Comparison of ENCODE assay signal across 20 mouse cellular contexts in genomic region chr13:112054879-112055371, GRCm38 (mm10).
DNase-seq lines count a peak whose midpoint lies in the region; ATAC-seq and TF ChIP-seq lines count a peak whose summit lies in the region.
"Had no signal": no experiment of that assay in that cellular context is flagged by ENCODE, and none has a peak within 500 bp of the region (broad histone marks: within the 10 kb centered on the region; RNA-seq: fewer than 3 reads in every experiment).

No protein-coding gene starts in this region.

- TF ChIP-seq CTCF in kidney, postnatal 0 days (IDR thresholded peaks at IDR 0.05; ENCODE audit: low read depth), result no peak

- DNase-seq in embryonic facial prominence, embryonic 10.5 days (ENCODE audit: low spot score), result no peak
- DNase-seq in kidney, postnatal 0 days (ENCODE audit: low spot score), result peak; percentile 50
- DNase-seq in kidney, adult 8-10 months, result no peak
- DNase-seq in urinary bladder, postnatal 14 days (ENCODE audit: low spot score), result peak; percentile 32
- DNase-seq in urinary bladder, postnatal 4 days (ENCODE audit: low spot score in 2 of 2), result no peak
- DNase-seq in adrenal gland, adult 18-20 months (ENCODE audit: low spot score in 2 of 2), result no peak
- DNase-seq: adrenal gland, adult 2 months; cerebellum, postnatal 14 days; right cerebral cortex, postnatal 14 days; thymus, adult 2 months had no signal

- H3K36me3 ChIP-seq in embryonic facial prominence, embryonic 15.5 days, result no peaks in the 10 kb centered on the region
- no peaks in the 10 kb centered on the region for H3K36me3 ChIP-seq in embryonic facial prominence, embryonic 10.5 days (replicated peaks)
- H3K36me3 ChIP-seq in kidney, postnatal 0 days (ENCODE audit: insufficient read depth, low read length), result no peaks in the 10 kb centered on the region
- H3K36me3 ChIP-seq: forebrain, embryonic 15.5 days; heart, embryonic 13.5 days; hindbrain, embryonic 12.5 days; limb, embryonic 12.5 days; midbrain, embryonic 12.5 days; stomach, embryonic 15.5 days had no signal

- H3K4me2 ChIP-seq in embryonic facial prominence, embryonic 15.5 days (replicated peaks), result no peak overlapping the region
- no peak overlapping the region for H3K4me2 ChIP-seq in kidney, postnatal 0 days (ENCODE audit: low read length)
- H3K4me2 ChIP-seq: forebrain, embryonic 15.5 days; heart, embryonic 13.5 days; hindbrain, embryonic 12.5 days; limb, embryonic 12.5 days; midbrain, embryonic 12.5 days; stomach, embryonic 15.5 days had no signal

- H3K9ac ChIP-seq in embryonic facial prominence, embryonic 15.5 days, result no peak overlapping the region
- H3K9ac ChIP-seq in kidney, postnatal 0 days (ENCODE audit: low read depth, low read length), result no peak overlapping the region
- H3K9ac ChIP-seq: forebrain, embryonic 15.5 days; heart, embryonic 13.5 days; hindbrain, embryonic 12.5 days; limb, embryonic 12.5 days; midbrain, embryonic 12.5 days; stomach, embryonic 15.5 days had no signal

- no peak overlapping the region for H3K4me3 ChIP-seq in embryonic facial prominence, embryonic 15.5 days (replicated peaks)
- no peak overlapping the region for H3K4me3 ChIP-seq in embryonic facial prominence, embryonic 10.5 days
- H3K4me3 ChIP-seq in kidney, postnatal 0 days (replicated peaks; ENCODE audit: low read depth, low read length), result no peak overlapping the region
- H3K4me3 ChIP-seq: forebrain, embryonic 15.5 days; heart, embryonic 13.5 days; hindbrain, embryonic 12.5 days; limb, embryonic 12.5 days; midbrain, embryonic 12.5 days; stomach, embryonic 15.5 days had no signal

- peak overlapping the region; percentile 44; the same call in 1 of the 2 replicates for H3K27ac ChIP-seq in embryonic facial prominence, embryonic 15.5 days (replicated peaks)
- no peak overlapping the region for H3K27ac ChIP-seq in embryonic facial prominence, embryonic 10.5 days (replicated peaks)
- H3K27ac ChIP-seq in kidney, postnatal 0 days, result no peak overlapping the region
- H3K27ac ChIP-seq: forebrain, embryonic 15.5 days; heart, embryonic 13.5 days; hindbrain, embryonic 12.5 days; limb, embryonic 12.5 days; macrophage; midbrain, embryonic 12.5 days; stomach, embryonic 15.5 days had no signal

- no peaks in the 10 kb centered on the region for H3K4me1 ChIP-seq in embryonic facial prominence, embryonic 15.5 days
- H3K4me1 ChIP-seq in embryonic facial prominence, embryonic 10.5 days, result no peaks in the 10 kb centered on the region
- H3K4me1 ChIP-seq in kidney, postnatal 0 days (replicated peaks; ENCODE audit: insufficient read depth, low read length), result no peaks in the 10 kb centered on the region
- H3K4me1 ChIP-seq: forebrain, embryonic 15.5 days; hindbrain, embryonic 12.5 days; midbrain, embryonic 12.5 days; stomach, embryonic 15.5 days had no signal

- H3K9me3 ChIP-seq in embryonic facial prominence, embryonic 15.5 days (replicated peaks), result no peaks in the 10 kb centered on the region
- H3K9me3 ChIP-seq in embryonic facial prominence, embryonic 10.5 days, result no peaks in the 10 kb centered on the region
- H3K9me3 ChIP-seq in kidney, postnatal 0 days (replicated peaks; ENCODE audit: low read length), result no peaks in the 10 kb centered on the region
- H3K9me3 ChIP-seq: forebrain, embryonic 15.5 days; heart, embryonic 13.5 days; hindbrain, embryonic 12.5 days; limb, embryonic 12.5 days; midbrain, embryonic 12.5 days; stomach, embryonic 15.5 days had no signal

- WGBS in embryonic facial prominence, embryonic 15.5 days, result 68% methylated on average over 6 of the region's 6 CpGs
- WGBS in embryonic facial prominence, embryonic 10.5 days, result 84% methylated on average over 6 of the region's 6 CpGs
- WGBS in kidney, postnatal 0 days, result 68% methylated on average over 6 of the region's 6 CpGs

- H3K27me3 ChIP-seq in embryonic facial prominence, embryonic 15.5 days, result no peaks in the 10 kb centered on the region
- no peaks in the 10 kb centered on the region for H3K27me3 ChIP-seq in embryonic facial prominence, embryonic 10.5 days (replicated peaks; ENCODE audit: low read depth, poor library complexity, severe bottlenecking)
- H3K27me3 ChIP-seq in kidney, postnatal 0 days (ENCODE audit: insufficient read depth, low read length), result no peaks in the 10 kb centered on the region
- H3K27me3 ChIP-seq: forebrain, embryonic 15.5 days; heart, embryonic 13.5 days; hindbrain, embryonic 12.5 days; limb, embryonic 12.5 days; midbrain, embryonic 12.5 days; stomach, embryonic 15.5 days had no signal

- ATAC-seq in embryonic facial prominence, embryonic 15.5 days (ENCODE audit: insufficient number of reproducible peaks, low FRiP score, low TSS enrichment, low read depth), result no peak
- no peak for ATAC-seq in kidney, postnatal 0 days (replicated peaks; ENCODE audit: low FRiP score, low read depth)
- no peak for ATAC-seq in megakaryocyte, adult 5-6 weeks (ENCODE audit: poor library complexity, severe bottlenecking)
- ATAC-seq: forebrain, embryonic 15.5 days; inflammation-experienced regulatory T-cells, adult 6 months had no signal

Comparison
In these comparisons a context has a peak if more than half of its experiments do, and no peak if none do; other contexts are left out.
1. DNase-seq: peak in kidney, postnatal 0 days (single experiment) and urinary bladder, postnatal 14 days (single experiment); none in embryonic facial prominence, embryonic 10.5 days (single experiment), kidney, adult 8-10 months (0 of 2), urinary bladder, postnatal 4 days (0 of 2) and adrenal gland, adult 18-20 months (0 of 2).